Mouse (Mus musculus) liver, embryonic 15.5 days (tissue): ENCODE measurements around the gene Gm525. TPM values are rescaled to one million over a fixed set of nuclear protein-coding genes. Genes with fewer than 3 reads are reported as not detected.

Experiments
- ATAC-seq: fragments of 200-750 bp; cut with Nextera tagmentation; 2 replicates; pipeline ENCODE4 v1.8.0; 2017; ENCODE audit warnings: moderate number of reproducible peaks, mild to moderate bottlenecking, moderate library complexity; ENCODE audit not compliant: insufficient read depth
- H3K27ac ChIP-seq: fragments of 300-500 bp; sonication (generic); replicated peaks from 2 replicates; pipeline ENCODE4 v1.5.1; 2015; ENCODE audit warnings: mild to moderate bottlenecking, inconsistent platforms
- H3K27me3 ChIP-seq: fragments of 300-500 bp; sonication (generic); 2 replicates; pipeline ENCODE4 v1.6.1; 2015; ENCODE audit warnings: mild to moderate bottlenecking, inconsistent platforms
- H3K36me3 ChIP-seq: fragments of 300-500 bp; sonication (generic); replicated peaks from 2 replicates; pipeline ENCODE4 v1.6.1; 2015; ENCODE audit warnings: moderate library complexity, mild to moderate bottlenecking, inconsistent platforms
- H3K4me1 ChIP-seq: fragments of 300-500 bp; sonication (generic); replicated peaks from 2 replicates; pipeline ENCODE4 v1.6.1; 2015; ENCODE audit warnings: inconsistent platforms
- H3K4me2 ChIP-seq: fragments of 300-500 bp; sonication (generic); 2 replicates; pipeline ENCODE4 v1.6.1; 2015; ENCODE audit warnings: moderate library complexity, mild to moderate bottlenecking, inconsistent platforms
- H3K4me3 ChIP-seq: fragments of 300-500 bp; sonication (generic); replicated peaks from 2 replicates; pipeline ENCODE4 v1.5.1; 2015; ENCODE audit warnings: mild to moderate bottlenecking, inconsistent platforms
- H3K9ac ChIP-seq: fragments of 300-500 bp; sonication (generic); 2 replicates; pipeline ENCODE4 v1.6.1; 2015; ENCODE audit warnings: moderate library complexity, mild to moderate bottlenecking, inconsistent platforms
- H3K9me3 ChIP-seq: fragments of 300-500 bp; sonication (generic); replicated peaks from 2 replicates; pipeline ENCODE4 v1.6.1; 2016; ENCODE audit warnings: inconsistent platforms
- WGBS: fragments of 180-500 bp; shearing (Covaris S2); methylation state at CpG from one replicate; pipeline ENCODE4 v1.1.7; 2015; ENCODE audit warnings: mixed read lengths; ENCODE audit not compliant: insufficient replicate concordance; 5-methylcytosine and 5-hydroxymethylcytosine counted together
- polyA plus RNA-seq: library from polyadenylated mRNA; unstranded; fragments of >200 nt; fragmentation: Nextera tagmentation; extraction: Ambion mirVana; gene quantifications from 2 replicates; pipeline ENCODE4 v1.2.1, GENCODE M21; 2015

The Gm525 gene
- not detected in 2 replicates for polyA plus RNA-seq

DNA sequence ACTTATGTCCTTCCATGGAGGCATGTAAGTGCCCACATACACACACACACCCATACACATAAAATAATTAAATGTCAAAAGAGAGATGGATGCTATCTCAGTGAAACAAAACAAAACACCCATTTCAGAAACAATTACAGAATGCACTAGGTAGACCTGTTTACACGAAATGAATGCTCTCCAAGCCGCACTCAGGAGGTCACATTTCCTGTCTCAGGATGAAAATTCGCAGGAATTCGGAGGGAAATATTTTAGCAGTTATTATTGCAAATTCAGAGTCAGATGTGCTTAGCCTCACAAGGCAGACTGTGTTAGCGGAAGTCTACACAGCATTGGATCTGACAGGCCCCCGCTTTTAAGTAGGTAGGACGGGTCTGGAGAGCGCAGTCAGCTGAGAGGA is at the start of gene Gm525:
Gene Gm525 (plus strand): TSS at position 301 of the 400 bp plus-strand sequence.
- Histone ChIP-seq H3K9me3 (no peaks in the 10 kb centered on the region), H3K36me3 (no peaks in the 10 kb centered on the region), H3K27me3 (no peaks in the 10 kb centered on the region), H3K27ac (no peak within 1 kb of the TSS), H3K9ac (no peak within 1 kb of the TSS), H3K4me3 (no peak within 1 kb of the TSS), H3K4me2 (no peak within 1 kb of the TSS), H3K4me1 (no peaks in the 10 kb centered on the region)
- 63% methylated on average over 8 of the region's 8 CpGs for WGBS
- no peak for ATAC-seq

DNA sequence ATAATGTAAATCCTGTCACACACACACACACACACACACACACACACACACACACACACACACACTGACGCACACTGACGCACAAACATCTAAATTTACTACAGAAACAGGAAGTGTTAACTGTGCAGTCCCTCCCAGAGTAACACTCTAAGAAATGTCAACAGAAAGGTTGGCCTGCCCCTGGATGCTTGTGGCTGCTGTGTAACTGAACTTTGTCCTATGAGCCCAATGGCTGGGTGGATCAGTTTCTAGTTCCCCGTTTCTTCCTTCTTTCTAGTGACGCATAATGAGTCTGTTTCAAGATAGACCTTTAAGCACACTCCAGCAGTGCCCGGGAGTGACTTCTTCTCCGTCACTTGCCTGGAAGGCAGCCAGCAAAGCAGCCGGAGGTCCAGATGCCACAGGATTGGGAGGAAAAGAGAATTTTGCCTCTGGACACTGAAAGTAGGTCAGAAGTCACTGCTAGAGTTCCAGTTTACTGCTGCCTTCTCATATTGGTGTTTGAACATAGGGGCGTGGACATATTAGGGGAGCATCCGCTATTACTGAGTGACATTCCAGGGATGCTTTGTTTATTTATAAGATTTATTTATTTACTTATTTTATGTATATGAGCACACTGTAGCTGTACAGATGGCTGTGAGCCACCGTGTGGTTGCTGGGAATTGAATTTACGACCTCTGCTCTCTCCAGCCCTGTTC is 49.3 kb upstream of the Gm525 start:
- no peak overlapping the region; the same call in 1 of the 2 replicates for H3K4me3 ChIP-seq
- ATAC-seq, result peak; percentile 66
- H3K27ac ChIP-seq, result peak overlapping the region; percentile 82
- H3K9ac ChIP-seq, result no peak overlapping the region
- 43% methylated on average over 11 of the region's 11 CpGs for WGBS
- peak overlapping the region; percentile 40; the same call in 1 of the 2 replicates for H3K4me2 ChIP-seq
- no peaks in the 10 kb centered on the region for H3K27me3 ChIP-seq
- no peaks in the 10 kb centered on the region for H3K9me3 ChIP-seq
- peaks cover 20% of the 10 kb centered on the region for H3K36me3 ChIP-seq
- peaks cover 68% of the 10 kb centered on the region for H3K4me1 ChIP-seq

DNA sequence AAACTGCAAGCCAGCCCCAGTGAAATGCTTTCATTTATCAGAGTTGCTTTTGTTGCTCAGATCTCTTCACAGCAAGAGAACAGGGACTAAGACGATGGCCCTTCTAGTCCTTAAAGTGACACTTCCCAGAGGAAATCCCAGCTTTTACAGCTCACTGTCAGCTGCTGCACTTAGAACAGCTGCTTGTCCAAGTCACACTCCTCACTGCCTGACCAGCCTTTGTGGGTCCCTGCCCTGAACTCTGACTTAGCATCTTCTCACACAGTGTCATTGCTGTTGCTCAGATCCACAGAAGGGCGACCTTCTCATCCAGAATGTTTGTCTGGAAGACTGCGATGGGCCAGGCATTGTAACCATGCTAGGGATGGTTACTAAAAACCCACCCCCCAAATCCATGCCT is 48.0 kb upstream of the Gm525 start:
- Histone ChIP-seq H3K4me3 (no peak overlapping the region), H3K9ac (no peak overlapping the region), H3K4me2 (no peak overlapping the region), H3K4me1 (peaks cover 62% of the 10 kb centered on the region), H3K36me3 (peaks cover 9% of the 10 kb centered on the region), H3K27me3 (no peaks in the 10 kb centered on the region), H3K27ac (0 out of 2 replicates have a peak overlapping the region, but pooled peaks have one; percentile 2), H3K9me3 (no peaks in the 10 kb centered on the region)
- no peak for ATAC-seq
- WGBS, result 74% methylated on average over 3 of the region's 3 CpGs

DNA sequence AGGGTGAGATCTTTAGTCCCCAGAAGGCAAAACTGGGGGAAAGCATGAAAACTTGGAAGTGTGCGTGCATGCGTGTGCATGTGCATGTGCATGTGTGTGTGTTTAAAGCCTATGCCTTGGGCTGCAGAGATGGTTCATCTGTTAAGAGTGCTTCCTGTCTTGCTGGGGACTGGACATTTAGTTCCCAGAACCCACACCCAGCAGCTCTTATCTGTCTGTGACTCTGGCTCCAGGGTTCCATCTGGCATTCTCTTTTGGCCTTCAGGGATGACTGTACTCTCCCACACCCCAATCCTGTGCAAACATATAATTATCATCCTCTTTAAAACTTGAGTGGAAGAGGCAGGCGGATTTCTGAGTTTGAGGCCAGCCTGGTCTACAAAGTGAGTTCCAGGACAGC is 47.5 kb upstream of the Gm525 start:
- H3K27ac ChIP-seq, result 0 out of 2 replicates have a peak overlapping the region, but pooled peaks have one; percentile 2
- H3K4me2 ChIP-seq, result no peak overlapping the region
- 78% methylated on average over 3 of the region's 3 CpGs for WGBS
- peaks cover 56% of the 10 kb centered on the region for H3K4me1 ChIP-seq
- H3K4me3 ChIP-seq, result no peak overlapping the region
- H3K9me3 ChIP-seq, result no peaks in the 10 kb centered on the region
- peaks cover 4% of the 10 kb centered on the region; the same call in 1 of the 2 replicates for H3K36me3 ChIP-seq
- H3K27me3 ChIP-seq, result no peaks in the 10 kb centered on the region
- ATAC-seq, result no peak
- no peak overlapping the region for H3K9ac ChIP-seq

DNA sequence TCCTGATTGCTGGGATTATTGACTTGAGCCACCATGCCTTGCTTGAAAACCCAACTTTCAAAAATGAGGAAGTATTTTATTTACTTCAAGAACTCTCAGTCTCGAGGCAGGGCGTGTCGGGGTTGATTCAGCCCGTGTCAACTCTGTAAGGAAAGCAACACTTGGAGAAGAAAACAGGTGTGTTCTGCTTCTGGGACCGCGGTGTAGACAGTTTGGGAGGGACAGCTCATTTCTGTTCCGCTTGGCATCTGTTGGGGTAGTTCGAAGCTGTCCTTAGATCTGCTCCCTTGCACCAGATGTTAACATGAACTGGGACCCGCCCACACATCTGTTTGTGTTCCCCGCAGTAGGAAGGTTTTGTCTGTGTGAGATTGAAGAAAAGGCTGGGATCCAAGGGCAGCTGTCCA is 45.7 kb upstream of the Gm525 start:
- H3K4me1 ChIP-seq, result peaks cover 40% of the 10 kb centered on the region
- peak overlapping the region; percentile 23; the same call in 1 of the 2 replicates for H3K4me2 ChIP-seq
- H3K4me3 ChIP-seq, result no peak overlapping the region
- 24% methylated on average over 10 of the region's 10 CpGs for WGBS
- H3K9me3 ChIP-seq, result no peaks in the 10 kb centered on the region
- H3K36me3 ChIP-seq, result no peaks in the 10 kb centered on the region
- H3K27ac ChIP-seq, result 0 out of 2 replicates have a peak overlapping the region, but pooled peaks have one; percentile 46
- ATAC-seq, result no peak
- H3K9ac ChIP-seq, result no peak overlapping the region
- H3K27me3 ChIP-seq, result no peaks in the 10 kb centered on the region

DNA sequence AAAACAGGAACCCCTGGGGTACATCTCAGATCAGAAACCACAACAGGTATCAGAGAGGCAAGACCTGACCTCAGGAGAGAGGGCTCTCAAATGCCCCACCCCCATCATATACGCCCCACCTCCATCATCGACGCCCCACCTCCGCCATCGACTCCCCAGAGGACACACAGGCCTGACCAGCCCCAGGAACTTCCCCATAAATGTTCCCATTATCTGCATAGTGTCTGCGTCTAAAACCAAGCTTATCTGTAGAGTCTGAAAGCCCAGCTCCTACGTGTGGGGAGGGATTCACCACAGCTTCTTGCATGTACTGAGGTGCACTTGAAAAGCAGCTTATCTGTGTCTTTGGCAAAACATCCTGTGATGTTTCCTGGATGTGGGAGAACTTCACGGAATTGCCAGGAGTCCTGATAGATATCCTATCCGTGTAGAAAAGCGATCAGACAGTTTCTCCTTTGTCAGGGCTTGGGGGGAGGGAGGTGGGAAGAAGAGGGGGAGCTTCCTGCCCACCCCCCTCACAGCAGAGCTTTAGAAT is 44.7 kb upstream of the Gm525 start:
- H3K36me3 ChIP-seq, result no peaks in the 10 kb centered on the region
- peaks cover 37% of the 10 kb centered on the region for H3K4me1 ChIP-seq
- no peak overlapping the region for H3K9ac ChIP-seq
- H3K4me3 ChIP-seq, result no peak overlapping the region
- H3K4me2 ChIP-seq, result peak overlapping the region; percentile 3; the same call in 1 of the 2 replicates
- no peaks in the 10 kb centered on the region for H3K27me3 ChIP-seq
- WGBS, result 10% methylated on average over 10 of the region's 10 CpGs
- peak overlapping the region; percentile 61 for H3K27ac ChIP-seq
- no peaks in the 10 kb centered on the region for H3K9me3 ChIP-seq
- peak; percentile 73 for ATAC-seq

DNA sequence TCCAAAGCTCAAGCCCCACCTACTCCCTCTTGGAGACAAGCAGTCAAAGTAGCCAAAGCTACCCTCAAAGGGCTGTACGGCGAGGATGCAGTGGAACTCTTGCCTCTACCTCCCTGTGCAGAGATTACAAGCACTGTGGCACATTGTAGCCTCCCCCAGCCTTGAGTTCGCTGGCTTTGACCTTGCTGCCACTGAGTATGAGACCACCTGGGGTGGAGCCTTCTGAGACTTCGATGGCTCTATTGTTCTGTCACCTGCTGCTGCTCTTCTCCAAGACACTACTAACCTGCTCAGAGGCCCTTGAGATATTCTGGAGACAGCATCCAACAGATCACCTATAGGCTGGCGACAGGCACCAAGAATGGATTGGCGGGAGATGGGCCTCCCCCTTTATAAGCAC is 43.1 kb upstream of the Gm525 start:
- no peak for ATAC-seq
- WGBS, result 75% methylated on average over 6 of the region's 6 CpGs
- Histone ChIP-seq H3K36me3 (no peaks in the 10 kb centered on the region), H3K9ac (no peak overlapping the region), H3K4me3 (no peak overlapping the region), H3K27ac (no peak overlapping the region), H3K4me1 (peaks cover 27% of the 10 kb centered on the region), H3K27me3 (no peaks in the 10 kb centered on the region), H3K4me2 (no peak overlapping the region), H3K9me3 (no peaks in the 10 kb centered on the region)

DNA sequence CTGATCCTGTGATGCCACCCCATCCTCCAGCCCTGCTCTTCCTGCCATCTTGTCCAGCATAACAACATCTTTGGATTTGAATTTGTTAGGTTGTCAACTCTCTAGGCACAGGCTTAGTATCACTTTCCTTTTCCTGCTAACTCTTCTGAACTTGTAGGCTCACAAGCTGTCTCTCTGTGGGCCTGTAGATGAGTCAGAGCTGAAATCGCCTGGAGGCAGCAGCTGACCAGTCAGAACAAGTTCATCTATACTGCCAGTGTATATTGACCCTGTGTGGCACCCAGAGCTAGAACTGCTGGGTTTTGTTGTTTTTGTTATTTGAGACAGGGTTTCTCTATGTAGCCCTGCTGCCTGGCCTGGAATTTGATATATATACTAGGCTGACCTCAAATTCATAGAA is 42.5 kb upstream of the Gm525 start:
- H3K27ac ChIP-seq, result no peak overlapping the region
- no peaks in the 10 kb centered on the region for H3K27me3 ChIP-seq
- no peaks in the 10 kb centered on the region for H3K9me3 ChIP-seq
- H3K4me2 ChIP-seq, result no peak overlapping the region
- H3K36me3 ChIP-seq, result no peaks in the 10 kb centered on the region
- ATAC-seq, result no peak
- peaks cover 21% of the 10 kb centered on the region for H3K4me1 ChIP-seq
- no peak overlapping the region for H3K9ac ChIP-seq
- no peak overlapping the region for H3K4me3 ChIP-seq
- 45% methylated on average over 1 of the region's 1 CpGs for WGBS

DNA sequence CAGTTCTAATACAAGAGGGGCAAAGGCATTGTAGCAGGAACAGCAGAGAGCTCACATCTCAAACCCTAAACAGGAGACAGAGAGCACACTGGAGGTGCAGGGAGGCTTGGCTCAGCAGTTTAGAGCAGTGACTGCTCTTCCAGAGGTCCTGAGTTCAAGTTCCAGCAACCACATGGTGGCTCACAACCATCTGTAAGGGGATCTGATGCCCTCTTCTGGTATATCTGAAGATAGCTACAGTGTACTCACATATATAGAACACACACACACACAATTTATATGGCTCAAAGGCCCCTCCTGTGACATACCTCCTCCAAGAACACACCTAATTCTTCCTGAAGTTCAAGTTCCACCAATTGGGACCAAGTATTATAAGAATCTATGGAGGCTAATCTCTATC is 39.0 kb upstream of the Gm525 start:
- H3K4me1 ChIP-seq, result no peaks in the 10 kb centered on the region
- H3K9ac ChIP-seq, result no peak overlapping the region
- H3K27ac ChIP-seq, result no peak overlapping the region
- no peak overlapping the region for H3K4me2 ChIP-seq
- ATAC-seq, result no peak
- H3K9me3 ChIP-seq, result no peaks in the 10 kb centered on the region
- no peaks in the 10 kb centered on the region for H3K27me3 ChIP-seq
- no peak overlapping the region for H3K4me3 ChIP-seq
- H3K36me3 ChIP-seq, result no peaks in the 10 kb centered on the region

DNA sequence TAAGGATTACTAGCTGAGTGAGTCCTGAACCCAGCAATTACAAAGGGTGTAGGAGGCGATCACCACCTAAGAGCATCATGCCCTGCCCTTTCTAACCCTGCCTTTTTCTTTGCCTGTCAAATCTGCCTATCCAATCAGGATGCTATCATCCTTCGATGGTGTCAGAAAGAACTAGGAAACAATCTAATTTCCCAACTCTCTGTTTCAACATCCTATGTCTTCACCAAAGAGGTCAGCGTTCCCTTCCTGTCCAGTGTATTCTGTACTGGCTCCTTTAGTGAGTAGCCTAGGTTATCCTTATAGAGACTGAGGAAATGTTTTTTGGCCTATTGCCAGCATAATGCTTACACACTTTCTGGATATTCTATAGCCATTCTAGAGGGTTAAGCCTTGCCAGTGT is 38.1 kb upstream of the Gm525 start:
- Histone ChIP-seq H3K4me2 (no peak overlapping the region), H3K4me3 (no peak overlapping the region), H3K27me3 (no peaks in the 10 kb centered on the region), H3K36me3 (peaks cover 8% of the 10 kb centered on the region), H3K9me3 (no peaks in the 10 kb centered on the region), H3K27ac (no peak overlapping the region), H3K9ac (no peak overlapping the region), H3K4me1 (no peaks in the 10 kb centered on the region)
- WGBS, result 61% methylated on average over 3 of the region's 3 CpGs
- no peak for ATAC-seq

DNA sequence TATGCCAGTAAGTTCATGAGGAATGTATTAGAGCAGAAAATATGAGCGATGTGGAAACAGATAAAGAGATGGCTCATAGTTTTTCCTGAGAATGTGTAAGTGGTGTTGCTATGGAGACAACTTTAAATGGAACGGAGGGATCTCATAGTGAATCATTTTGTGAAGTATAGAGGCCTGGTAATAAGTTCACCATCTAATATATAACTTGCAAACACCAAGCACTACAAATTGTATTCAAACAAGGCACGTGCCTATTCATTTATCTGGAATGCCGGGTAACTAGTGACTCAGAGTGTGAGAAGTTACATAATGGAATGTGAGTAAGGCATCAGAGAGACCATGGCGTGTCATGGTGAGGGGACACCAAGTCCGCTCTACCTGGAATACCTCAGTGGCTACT is 35.1 kb upstream of the Gm525 start:
- H3K9ac ChIP-seq, result no peak overlapping the region
- H3K36me3 ChIP-seq, result peaks cover 10% of the 10 kb centered on the region
- WGBS, result 82% methylated on average over 6 of the region's 6 CpGs
- no peak overlapping the region for H3K27ac ChIP-seq
- H3K4me1 ChIP-seq, result no peaks in the 10 kb centered on the region
- no peak for ATAC-seq
- no peaks in the 10 kb centered on the region for H3K27me3 ChIP-seq
- no peaks in the 10 kb centered on the region for H3K9me3 ChIP-seq
- no peak overlapping the region for H3K4me3 ChIP-seq
- no peak overlapping the region for H3K4me2 ChIP-seq
